Mouse (Mus musculus) midbrain, postnatal 0 days (tissue): ENCODE data around the gene Tent5c. TPM values are rescaled to one million over a fixed set of nuclear protein-coding genes. Genes with fewer than 3 reads are reported as not detected.

Experiments used
- ATAC-seq: fragments of 200-750 bp; cut with Nextera tagmentation; 2 replicates; pipeline ENCODE4 v1.8.0; 2017; ENCODE audit warnings: moderate number of reproducible peaks, mild to moderate bottlenecking, moderate TSS enrichment, moderate library complexity; ENCODE audit not compliant: low FRiP score
- DNase-seq: peaks from one replicate; pipeline ENCODE4 v3.0.0-alpha.2; 2015; ENCODE audit warnings: low spot score
- H3K27ac ChIP-seq: fragments of 300-500 bp; sonication (generic); 2 replicates; pipeline ENCODE4 v1.5.1; 2014; ENCODE audit warnings: low read depth, mild to moderate bottlenecking, low read length, mixed read lengths
- H3K27me3 ChIP-seq: fragments of 300-500 bp; sonication (generic); 2 replicates; pipeline ENCODE4 v1.6.1; 2014; ENCODE audit warnings: low read length, control low read depth, mixed read lengths; ENCODE audit not compliant: insufficient read depth
- H3K36me3 ChIP-seq: fragments of 300-500 bp; sonication (generic); 2 replicates; pipeline ENCODE4 v1.6.1; 2014; ENCODE audit warnings: low read length, control low read depth, mixed read lengths; ENCODE audit not compliant: insufficient read depth
- H3K4me1 ChIP-seq: fragments of 300-500 bp; sonication (generic); 2 replicates; pipeline ENCODE4 v1.6.1; 2014; ENCODE audit warnings: mild to moderate bottlenecking, control low read depth, antibody characterized with exemption, low read length, mixed read lengths; ENCODE audit not compliant: insufficient read depth
- H3K4me2 ChIP-seq: fragments of 300-500 bp; sonication (generic); 2 replicates; pipeline ENCODE4 v1.6.1; 2014; ENCODE audit warnings: low read depth, mild to moderate bottlenecking, low read length, mixed read lengths; ENCODE audit not compliant: poor library complexity, severe bottlenecking
- H3K4me3 ChIP-seq: fragments of 300-500 bp; sonication (generic); 2 replicates; pipeline ENCODE4 v1.5.1; 2014; ENCODE audit warnings: low read depth, mild to moderate bottlenecking, low read length, moderate library complexity
- H3K9ac ChIP-seq: fragments of 300-500 bp; sonication (generic); replicated peaks from 2 replicates; pipeline ENCODE4 v1.6.1; 2014; ENCODE audit warnings: mild to moderate bottlenecking, low read length, moderate library complexity, mixed read lengths; ENCODE audit not compliant: poor library complexity, severe bottlenecking
- H3K9me3 ChIP-seq: fragments of 300-500 bp; sonication (generic); 2 replicates; pipeline ENCODE4 v1.6.1; 2016; ENCODE audit warnings: low read length, control low read depth
- CTCF ChIP-seq: IDR thresholded peaks from 2 replicates; pipeline ENCODE4 v1.5.1; 2016; ENCODE audit warnings: antibody characterized with exemption, mild to moderate bottlenecking
- WGBS: fragments of 180-500 bp; shearing (Covaris S2); extraction: QIAGEN DNeasy Blood & Tissue Kit; methylation state at CpG from one replicate; pipeline ENCODE4 v1.1.7; 2014; 5-methylcytosine and 5-hydroxymethylcytosine counted together
- polyA plus RNA-seq: library from polyadenylated mRNA; unstranded; fragments of >200 nt; fragmentation: Nextera tagmentation; extraction: Ambion mirVana; gene quantifications from 2 replicates; pipeline ENCODE4 v1.2.1, GENCODE M21; 2015
- total RNA-seq: library from RNA; depleted of rRNA; stranded (reverse); fragments of >200 nt; gene quantifications from 2 replicates; pipeline ENCODE4 v1.2.3, GENCODE M21; 2014

Gene Tent5c
- total and polyA plus RNA-seq, 2 experiments from 2014 or later = 0.69 to 1.9 TPM

DNA sequence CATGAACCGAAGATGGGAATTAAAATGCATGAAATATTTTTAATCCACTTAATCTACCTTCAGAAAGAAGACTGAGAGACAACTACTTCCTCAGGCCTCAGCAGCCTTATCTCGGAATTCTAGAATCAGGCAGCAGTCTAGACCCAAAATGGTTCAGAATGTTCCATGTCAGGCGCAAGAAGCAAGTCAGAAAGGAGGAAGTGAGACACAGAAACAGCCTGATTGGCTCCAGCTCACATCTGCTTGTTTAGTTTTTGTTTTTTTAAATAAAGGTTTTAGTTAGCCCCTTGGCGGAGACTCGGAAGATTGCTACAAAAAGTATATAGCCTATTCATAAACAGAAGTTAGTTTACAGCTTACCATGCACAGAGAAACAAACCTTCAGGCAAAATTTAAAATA, 41.8 kb upstream of the Tent5c start:
- Histone ChIP-seq H3K36me3 (no peaks in the 10 kb centered on the region), H3K4me1 (no peaks in the 10 kb centered on the region), H3K4me2 (no peak overlapping the region), H3K9ac (no peak overlapping the region), H3K4me3 (no peak overlapping the region), H3K27ac (no peak overlapping the region), H3K9me3 (no peaks in the 10 kb centered on the region), H3K27me3 (no peaks in the 10 kb centered on the region)
- DNase-seq (no peak), ATAC-seq (no peak)
- TF ChIP-seq CTCF = no peak
- 93% methylated on average over 5 of the region's 5 CpGs for WGBS

DNA sequence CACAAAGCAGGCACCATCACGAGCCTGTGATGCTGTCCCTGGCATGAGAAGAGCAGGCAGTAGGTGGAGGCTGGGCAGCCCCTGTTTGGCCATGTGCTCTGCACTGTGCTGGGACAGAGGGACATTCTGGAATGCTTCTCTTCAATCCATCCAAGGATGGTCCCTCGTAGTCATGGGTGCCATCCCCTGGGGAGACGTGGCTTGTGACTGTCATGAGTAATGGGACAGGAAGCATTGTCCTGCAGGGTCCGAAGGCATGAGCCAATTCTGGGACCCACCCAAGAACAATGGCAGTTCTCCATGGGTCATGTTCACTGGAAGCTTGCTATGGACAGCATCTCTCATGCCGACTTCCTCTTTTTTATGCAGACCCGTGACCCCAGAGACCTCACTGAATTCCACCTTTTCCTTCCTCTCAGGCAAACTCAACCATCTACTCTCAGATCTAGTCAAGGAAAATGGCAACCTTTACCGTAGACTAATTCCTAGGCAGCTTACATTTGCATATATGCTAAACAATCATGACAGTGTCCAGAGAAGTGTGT, 41.2 kb upstream of the Tent5c start:
- Histone ChIP-seq H3K4me1 (no peaks in the 10 kb centered on the region), H3K27me3 (no peaks in the 10 kb centered on the region), H3K4me3 (no peak overlapping the region), H3K27ac (no peak overlapping the region), H3K4me2 (no peak overlapping the region), H3K9me3 (no peaks in the 10 kb centered on the region), H3K9ac (no peak overlapping the region), H3K36me3 (no peaks in the 10 kb centered on the region)
- DNase-seq = no peak
- WGBS = 91% methylated on average over 7 of the region's 7 CpGs
- TF ChIP-seq CTCF = no peak
- no peak for ATAC-seq

DNA sequence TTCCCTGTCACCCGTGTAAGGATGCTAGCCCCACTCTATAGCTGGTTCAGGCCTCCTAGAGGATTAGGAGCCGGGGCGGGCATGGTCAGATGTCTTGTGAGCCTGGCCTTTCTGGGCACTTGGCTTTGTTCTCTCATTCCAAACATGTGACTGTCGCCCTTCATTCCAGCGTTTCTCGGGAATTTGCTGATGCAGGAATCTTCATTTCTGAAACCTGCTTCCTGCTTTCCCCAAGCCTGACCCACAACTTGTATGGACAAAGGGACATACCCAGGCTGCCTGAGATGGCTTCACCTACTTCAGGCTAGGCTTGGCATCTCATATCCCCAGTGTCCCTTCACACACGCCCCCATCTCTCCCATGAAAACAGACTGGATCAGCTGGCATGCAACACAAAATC, 33.5 kb upstream of the Tent5c start:
- Histone ChIP-seq H3K27me3 (no peaks in the 10 kb centered on the region), H3K4me1 (no peaks in the 10 kb centered on the region), H3K27ac (no peak overlapping the region), H3K4me2 (no peak overlapping the region), H3K9ac (no peak overlapping the region), H3K9me3 (no peaks in the 10 kb centered on the region), H3K36me3 (no peaks in the 10 kb centered on the region), H3K4me3 (no peak overlapping the region)
- TF ChIP-seq CTCF = no peak
- ATAC-seq (no peak), DNase-seq (no peak)
- 79% methylated on average over 7 of the region's 7 CpGs for WGBS

DNA sequence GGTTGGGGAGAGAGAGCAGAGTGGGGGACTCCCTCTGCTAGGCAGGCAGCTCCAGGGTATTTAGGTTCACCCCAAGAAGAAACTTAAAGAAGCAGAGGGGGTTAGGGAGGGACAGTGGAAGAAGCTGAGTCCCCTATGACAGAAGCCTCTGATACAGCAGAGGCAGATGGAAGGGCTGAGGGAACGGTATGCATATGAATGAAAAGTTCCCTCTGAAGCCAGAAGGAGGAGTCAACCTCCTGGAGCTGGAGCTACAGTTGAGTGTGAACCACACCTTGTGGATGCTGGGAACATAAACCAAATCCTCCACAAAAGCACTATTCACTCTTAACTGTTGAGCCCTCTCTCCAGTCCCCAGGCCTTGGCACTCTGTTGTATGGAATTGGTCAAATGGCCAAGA, 32.5 kb upstream of the Tent5c start:
- Histone ChIP-seq H3K4me1 (no peaks in the 10 kb centered on the region), H3K4me3 (no peak overlapping the region), H3K27me3 (no peaks in the 10 kb centered on the region), H3K4me2 (no peak overlapping the region), H3K27ac (no peak overlapping the region), H3K36me3 (no peaks in the 10 kb centered on the region), H3K9me3 (no peaks in the 10 kb centered on the region), H3K9ac (no peak overlapping the region)
- no peak for ATAC-seq
- DNase-seq = no peak
- TF ChIP-seq CTCF = no peak
- WGBS = 58% methylated on average over 1 of the region's 1 CpGs

DNA sequence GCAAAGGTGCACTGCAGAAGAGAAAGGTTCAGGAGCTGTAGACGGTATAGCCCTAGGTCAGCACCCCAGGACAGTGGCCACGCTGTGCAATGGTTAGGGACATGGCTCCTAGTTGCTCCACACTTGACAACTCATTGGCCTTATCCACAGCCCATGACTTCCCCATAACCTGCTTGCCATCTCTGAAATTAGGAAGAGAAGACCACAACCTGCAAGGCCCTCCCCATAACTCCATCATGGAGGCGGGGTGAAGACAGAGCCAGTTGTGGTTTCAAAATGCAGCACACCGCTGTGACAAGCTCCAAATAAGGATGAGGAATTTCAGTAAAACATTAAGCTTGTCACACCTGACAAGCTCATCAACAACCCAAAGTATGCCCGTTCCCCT, 26.6 kb upstream of the Tent5c start:
- Histone ChIP-seq H3K9me3 (no peaks in the 10 kb centered on the region), H3K4me1 (no peaks in the 10 kb centered on the region), H3K36me3 (no peaks in the 10 kb centered on the region), H3K9ac (no peak overlapping the region), H3K27me3 (no peaks in the 10 kb centered on the region), H3K4me2 (no peak overlapping the region), H3K27ac (no peak overlapping the region), H3K4me3 (no peak overlapping the region)
- 92% methylated on average over 5 of the region's 5 CpGs for WGBS
- DNase-seq (no peak), ATAC-seq (no peak)
- TF ChIP-seq CTCF = no peak

DNA sequence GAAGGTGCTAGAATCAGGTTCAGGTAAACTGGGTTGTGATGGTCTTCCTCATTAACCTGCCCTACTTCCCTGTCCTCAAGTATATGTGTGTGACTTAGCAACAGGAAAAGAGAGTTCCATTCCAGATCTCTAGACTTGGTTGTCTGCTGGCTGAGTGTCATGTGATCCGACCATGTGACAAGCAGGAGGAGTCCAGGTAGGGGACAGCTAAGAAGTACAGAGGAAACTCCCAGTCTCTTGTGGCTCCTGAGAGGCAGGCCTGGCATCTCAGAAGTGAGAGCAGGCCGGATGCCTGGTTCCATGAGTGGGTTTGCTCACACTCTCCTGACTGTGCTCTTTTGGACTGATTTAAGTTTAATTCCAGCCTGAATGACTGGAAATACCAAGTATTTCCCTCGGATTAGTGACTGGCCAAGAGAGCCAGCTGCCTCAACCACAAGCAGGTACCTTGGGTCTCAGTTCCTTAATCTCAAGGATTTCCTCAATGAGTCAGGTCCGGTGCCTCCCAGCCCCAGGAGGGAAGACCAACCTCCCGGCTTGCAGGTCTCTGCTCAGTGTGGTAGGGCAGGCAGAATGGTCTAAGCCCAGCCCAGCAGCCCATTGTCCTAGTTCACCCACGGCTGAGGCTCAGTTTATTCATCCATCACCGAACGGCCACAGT, 26.1 kb upstream of the Tent5c start:
- Histone ChIP-seq H3K27ac (no peak overlapping the region), H3K4me2 (no peak overlapping the region), H3K27me3 (no peaks in the 10 kb centered on the region), H3K36me3 (no peaks in the 10 kb centered on the region), H3K4me3 (no peak overlapping the region), H3K4me1 (no peaks in the 10 kb centered on the region), H3K9me3 (no peaks in the 10 kb centered on the region), H3K9ac (no peak overlapping the region)
- ATAC-seq = no peak
- TF ChIP-seq CTCF = no peak
- no peak for DNase-seq
- WGBS = 69% methylated on average over 8 of the region's 8 CpGs
